Mouse (Mus musculus) liver, embryonic 14.5 days (tissue): ENCODE measurements around the gene Efna3. TPM values are rescaled to one million over a fixed set of nuclear protein-coding genes. Genes with fewer than 3 reads are reported as not detected.
A peak's percentile ranks its signal among the peaks of the same experiment; 100 is the strongest.

Experiments used
- ATAC-seq: fragments of 200-750 bp; cut with Nextera tagmentation; 2 replicates; pipeline ENCODE4 v1.8.0; 2017; ENCODE audit warnings: moderate number of reproducible peaks, mild to moderate bottlenecking, moderate library complexity; ENCODE audit not compliant: insufficient read depth
- DNase-seq, 3 experiments: peaks; one replicate each; pipeline ENCODE4 v3.0.0-alpha.2; 2012 to 2013; ENCODE audit warnings: low read depth in 3 of 3, low spot score in 3 of 3
- H3K27ac ChIP-seq: fragments of 300-500 bp; sonication (generic); 2 replicates; pipeline ENCODE4 v1.5.1; 2014; ENCODE audit warnings: moderate library complexity, mild to moderate bottlenecking, control low read depth, inconsistent platforms
- H3K27me3 ChIP-seq: fragments of 300-500 bp; sonication (generic); 2 replicates; pipeline ENCODE4 v1.6.1; 2014; ENCODE audit warnings: mild to moderate bottlenecking, low read length, moderate library complexity; ENCODE audit not compliant: control insufficient read depth, insufficient read depth
- H3K36me3 ChIP-seq: fragments of 300-500 bp; sonication (generic); replicated peaks from 2 replicates; pipeline ENCODE4 v1.6.1; 2014; ENCODE audit warnings: low read depth; ENCODE audit not compliant: control insufficient read depth, insufficient read depth
- H3K4me1 ChIP-seq, 2 experiments: fragments of 200-500 bp in 1 of 2; fragments of 300-500 bp in 1 of 2; sonication (generic) in 1 of 2; replicated peaks; 2 replicates each; pipeline ENCODE4 v1.6.1; 2012 to 2014; ENCODE audit warnings: antibody characterized with exemption in 1 of 2, inconsistent platforms in 1 of 2, low read length in 1 of 2; ENCODE audit not compliant: control insufficient read depth in 2 of 2, insufficient read depth in 2 of 2
- H3K4me2 ChIP-seq: fragments of 300-500 bp; sonication (generic); 2 replicates; pipeline ENCODE4 v1.6.1; 2014; ENCODE audit warnings: low read depth, mild to moderate bottlenecking, control low read depth, moderate library complexity
- H3K4me3 ChIP-seq, 2 experiments: fragments of 200-500 bp in 1 of 2; fragments of 300-500 bp in 1 of 2; sonication (generic) in 1 of 2; 2 replicates each; pipeline ENCODE4 v1.5.1; 2012 to 2014; ENCODE audit warnings: low read depth in 2 of 2, low read length in 2 of 2, mild to moderate bottlenecking in 2 of 2, control low read depth in 1 of 2, inconsistent platforms in 1 of 2, moderate library complexity in 1 of 2; ENCODE audit not compliant: insufficient read depth in 1 of 2
- H3K9ac ChIP-seq: fragments of 300-500 bp; sonication (generic); replicated peaks from 2 replicates; pipeline ENCODE4 v1.6.1; 2014; ENCODE audit warnings: mild to moderate bottlenecking, control low read depth, moderate library complexity
- H3K9me3 ChIP-seq: fragments of 300-500 bp; sonication (generic); 2 replicates; pipeline ENCODE4 v1.6.1; 2016; ENCODE audit warnings: low read length, mixed read lengths; ENCODE audit not compliant: control insufficient read depth
- CTCF ChIP-seq: IDR thresholded peaks from 2 replicates; pipeline ENCODE4 v1.5.1; 2016; ENCODE audit warnings: antibody characterized with exemption, low read depth, control low read depth
- EP300 ChIP-seq: IDR thresholded peaks from 2 replicates; pipeline ENCODE4 v1.6.1; 2016; ENCODE audit warnings: antibody characterized with exemption, low read depth
- WGBS: fragments of 180-500 bp; shearing (Covaris S2); extraction: QIAGEN DNeasy Blood & Tissue Kit; methylation state at CpG from one replicate; pipeline ENCODE4 v1.1.7; 2014; ENCODE audit not compliant: insufficient replicate concordance; 5-methylcytosine and 5-hydroxymethylcytosine counted together
- polyA plus RNA-seq, 2 experiments: library from polyadenylated mRNA; depleted of rRNA in 1 of 2; stranded (reverse) in 1 of 2; unstranded in 1 of 2; fragments of >200 nt; fragmentation: Nextera tagmentation in 1 of 2; extraction: Ambion mirVana in 1 of 2; gene quantifications; 2 replicates each; pipeline versions ENCODE4 v1.2.1 to v1.2.3; 2012 to 2014

Efna3 gene
- polyA plus RNA-seq, 2 experiments: 0.05 to 0.06 TPM

DNA sequence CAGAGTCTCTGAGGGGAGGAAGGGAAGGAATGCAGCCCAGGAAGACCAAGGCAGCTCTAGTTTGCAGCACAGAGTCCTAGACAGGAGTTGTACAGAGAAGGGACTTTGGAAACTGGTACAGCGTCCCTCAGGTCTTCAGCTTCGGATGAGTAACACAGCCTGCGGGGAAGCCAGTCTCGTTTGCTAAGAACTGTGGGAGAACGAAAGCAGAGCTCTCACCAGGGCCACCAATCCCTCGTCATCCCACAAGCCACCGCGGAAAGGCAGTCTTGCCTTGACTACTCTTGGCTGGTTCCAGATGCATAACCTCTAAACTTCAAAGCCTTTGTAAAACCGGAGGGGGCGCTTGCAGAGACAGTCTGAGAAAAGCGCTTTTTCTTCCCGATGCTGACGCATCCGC, 23.3 kb downstream of the Efna3 start:
- no peaks in the 10 kb centered on the region for H3K9me3 ChIP-seq
- peaks cover 0 to 6% of the 10 kb centered on the region in 2 experiments; a peak in 2 of 4 replicates for H3K4me1 ChIP-seq
- no peak overlapping the region for H3K9ac ChIP-seq
- H3K36me3 ChIP-seq: no peaks in the 10 kb centered on the region
- ATAC-seq (no peak), DNase-seq (no peak)
- H3K27ac ChIP-seq: no peak overlapping the region
- peak overlapping the region; percentile 28; the same call in 1 of the 2 replicates for H3K4me2 ChIP-seq
- TF ChIP-seq EP300 (no peak), CTCF (no peak)
- peaks cover 9% of the 10 kb centered on the region for H3K27me3 ChIP-seq
- no peak overlapping the region for H3K4me3 ChIP-seq
- 4% methylated on average over 14 of the region's 14 CpGs for WGBS

DNA sequence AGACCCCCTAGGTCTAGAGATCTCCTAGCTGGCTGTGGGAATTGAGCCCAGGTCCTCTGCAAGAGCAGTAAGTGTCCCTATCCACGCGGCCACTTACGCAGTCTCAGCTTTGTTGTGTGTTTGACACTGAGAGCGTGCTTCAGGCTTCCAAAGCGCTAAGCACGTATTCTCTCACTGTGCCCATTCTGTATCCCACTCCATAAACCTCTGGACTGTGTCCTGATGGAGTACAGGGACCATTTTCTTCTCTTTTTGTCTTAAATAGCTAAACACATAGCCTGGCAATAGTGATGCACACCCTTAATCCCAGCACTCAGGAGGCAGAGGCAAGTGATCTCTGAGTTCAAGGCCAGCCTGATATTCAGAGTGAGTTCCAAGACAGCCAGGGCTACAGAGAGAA, 23.9 kb downstream of the Efna3 start:
- WGBS: 56% methylated on average over 6 of the region's 6 CpGs
- Histone ChIP-seq H3K9me3 (no peaks in the 10 kb centered on the region), H3K27ac (no peak overlapping the region), H3K9ac (no peak overlapping the region), H3K36me3 (no peaks in the 10 kb centered on the region), H3K4me2 (no peak overlapping the region), H3K27me3 (peaks cover 9% of the 10 kb centered on the region), H3K4me3 (no peak overlapping the region), H3K4me1 (peaks cover 0 to 10% of the 10 kb centered on the region in 2 experiments; a peak in 2 of 4 replicates)
- TF ChIP-seq EP300 (no peak), CTCF (no peak)
- no peak for DNase-seq
- ATAC-seq: no peak

DNA sequence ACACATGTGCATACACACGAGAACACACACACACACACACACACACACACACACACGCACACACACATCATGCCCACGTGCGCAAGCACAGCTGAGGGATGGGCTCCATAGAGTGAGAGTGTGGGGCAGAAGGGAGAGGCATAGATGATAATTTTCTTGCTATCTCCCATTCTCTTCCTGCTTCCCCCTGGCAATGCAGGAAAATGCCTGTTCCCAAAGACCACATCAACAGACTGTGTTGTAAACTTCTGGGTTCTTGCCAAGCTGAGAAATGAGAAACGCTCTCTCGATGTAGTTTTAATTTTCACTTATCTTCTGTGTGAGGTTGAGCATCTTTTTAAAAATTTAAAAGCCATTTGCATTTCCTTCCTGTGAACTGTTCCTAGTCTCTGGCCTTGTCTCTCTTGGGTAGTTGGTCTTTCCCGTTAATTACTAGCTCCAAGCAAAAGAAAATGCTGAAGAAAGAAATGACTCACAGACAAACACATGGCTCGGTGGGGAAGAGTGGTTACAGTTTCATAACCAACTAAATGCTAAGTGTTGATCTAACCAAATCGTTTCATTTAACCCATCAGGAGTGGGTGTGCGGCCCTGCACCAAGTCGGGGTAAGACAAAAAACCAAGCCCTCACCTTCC, 25.9 kb downstream of the Efna3 start:
- H3K4me1 ChIP-seq: peaks cover 0 to 13% of the 10 kb centered on the region in 2 experiments; a peak in 2 of 4 replicates
- H3K4me2 ChIP-seq: no peak overlapping the region
- no peak overlapping the region for H3K9ac ChIP-seq
- peaks cover 9% of the 10 kb centered on the region for H3K27me3 ChIP-seq
- DNase-seq: no peak
- H3K4me3 ChIP-seq: no peak overlapping the region
- TF ChIP-seq EP300: no peak
- TF ChIP-seq CTCF: no peak
- ATAC-seq: no peak
- WGBS: 62% methylated on average over 11 of the region's 11 CpGs
- no peak overlapping the region for H3K27ac ChIP-seq
- no peaks in the 10 kb centered on the region for H3K9me3 ChIP-seq
- H3K36me3 ChIP-seq: no peaks in the 10 kb centered on the region

DNA sequence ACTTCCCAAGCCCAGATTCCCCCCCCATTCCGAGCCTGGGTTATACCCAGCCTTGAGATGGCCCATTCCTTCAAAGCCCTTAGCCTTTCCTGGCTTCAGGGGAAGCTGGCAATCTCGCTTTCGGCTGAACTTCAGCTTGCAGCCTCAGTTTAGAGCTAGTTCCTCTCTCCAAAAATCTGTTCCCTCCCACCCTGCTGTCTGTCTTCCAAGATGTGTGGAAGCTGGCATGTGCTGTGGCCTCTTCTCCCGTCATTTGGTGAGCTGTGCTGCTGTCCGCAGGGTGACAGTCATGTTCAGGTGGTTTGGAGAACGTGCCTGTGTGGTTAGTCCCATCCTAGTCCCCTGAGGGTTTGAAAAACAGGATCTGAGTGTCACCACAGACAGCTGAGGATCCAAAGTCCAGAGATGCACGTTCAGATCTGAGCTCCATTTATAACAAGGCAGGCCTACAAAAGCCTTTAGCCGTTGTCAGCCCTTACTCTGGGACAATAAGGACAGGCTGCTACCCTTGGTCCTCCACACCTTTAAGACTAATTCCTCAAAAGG, 27.0 kb downstream of the Efna3 start:
- Histone ChIP-seq H3K36me3 (no peaks in the 10 kb centered on the region), H3K27ac (no peak overlapping the region)
- WGBS: 46% methylated on average over 8 of the region's 8 CpGs

GRCm38 (mm10) chr3:89294195-89294594, 28.6 kb downstream of the Efna3 start:
- Histone ChIP-seq H3K27me3 (peaks cover under 1% of the 10 kb centered on the region), H3K9me3 (no peaks in the 10 kb centered on the region), H3K4me3 (no peak overlapping the region), H3K36me3 (no peaks in the 10 kb centered on the region), H3K27ac (no peak overlapping the region), H3K4me2 (no peak overlapping the region), H3K9ac (no peak overlapping the region), H3K4me1 (peaks cover 0 to 13% of the 10 kb centered on the region in 2 experiments; a peak in 2 of 4 replicates)
- TF ChIP-seq EP300 (no peak), CTCF (no peak)
- DNase-seq (no peak), ATAC-seq (no peak)
- 64% methylated on average over 5 of the region's 5 CpGs for WGBS

More for the DNA sequence above, 27.0 kb downstream of the Efna3 start:
- TF ChIP-seq EP300: no peak
- no peak for TF ChIP-seq CTCF
- peaks cover 0 to 13% of the 10 kb centered on the region in 2 experiments; a peak in 2 of 4 replicates for H3K4me1 ChIP-seq
- DNase-seq (no peak), ATAC-seq (no peak)
- H3K9me3 ChIP-seq: no peaks in the 10 kb centered on the region
- peaks cover 9% of the 10 kb centered on the region for H3K27me3 ChIP-seq
- no peak overlapping the region for H3K4me2 ChIP-seq
- H3K4me3 ChIP-seq: no peak overlapping the region
- no peak overlapping the region for H3K9ac ChIP-seq
